Mouse (Mus musculus) liver, embryonic 14.5 days (tissue): ENCODE data around the gene Sigirr. TPM values are rescaled to one million over a fixed set of nuclear protein-coding genes. Genes with fewer than 3 reads are reported as not detected.

Experiments used
- ATAC-seq: fragments of 200-750 bp; cut with Nextera tagmentation; 2 replicates; pipeline ENCODE4 v1.8.0; 2017; ENCODE audit warnings: moderate number of reproducible peaks, mild to moderate bottlenecking, moderate library complexity; ENCODE audit not compliant: insufficient read depth
- DNase-seq, 3 experiments: peaks; one replicate each; pipeline ENCODE4 v3.0.0-alpha.2; 2012 to 2013; ENCODE audit warnings: low read depth in 3 of 3, low spot score in 3 of 3
- H3K27ac ChIP-seq: fragments of 300-500 bp; sonication (generic); 2 replicates; pipeline ENCODE4 v1.5.1; 2014; ENCODE audit warnings: moderate library complexity, mild to moderate bottlenecking, control low read depth, inconsistent platforms
- H3K27me3 ChIP-seq: fragments of 300-500 bp; sonication (generic); 2 replicates; pipeline ENCODE4 v1.6.1; 2014; ENCODE audit warnings: mild to moderate bottlenecking, low read length, moderate library complexity; ENCODE audit not compliant: control insufficient read depth, insufficient read depth
- H3K36me3 ChIP-seq: fragments of 300-500 bp; sonication (generic); replicated peaks from 2 replicates; pipeline ENCODE4 v1.6.1; 2014; ENCODE audit warnings: low read depth; ENCODE audit not compliant: control insufficient read depth, insufficient read depth
- H3K4me1 ChIP-seq, 2 experiments: fragments of 200-500 bp in 1 of 2; fragments of 300-500 bp in 1 of 2; sonication (generic) in 1 of 2; replicated peaks; 2 replicates each; pipeline ENCODE4 v1.6.1; 2012 to 2014; ENCODE audit warnings: antibody characterized with exemption in 1 of 2, inconsistent platforms in 1 of 2, low read length in 1 of 2; ENCODE audit not compliant: control insufficient read depth in 2 of 2, insufficient read depth in 2 of 2
- H3K4me2 ChIP-seq: fragments of 300-500 bp; sonication (generic); 2 replicates; pipeline ENCODE4 v1.6.1; 2014; ENCODE audit warnings: low read depth, mild to moderate bottlenecking, control low read depth, moderate library complexity
- H3K4me3 ChIP-seq, 2 experiments: fragments of 200-500 bp in 1 of 2; fragments of 300-500 bp in 1 of 2; sonication (generic) in 1 of 2; 2 replicates each; pipeline ENCODE4 v1.5.1; 2012 to 2014; ENCODE audit warnings: low read depth in 2 of 2, low read length in 2 of 2, mild to moderate bottlenecking in 2 of 2, control low read depth in 1 of 2, inconsistent platforms in 1 of 2, moderate library complexity in 1 of 2; ENCODE audit not compliant: insufficient read depth in 1 of 2
- H3K9ac ChIP-seq: fragments of 300-500 bp; sonication (generic); replicated peaks from 2 replicates; pipeline ENCODE4 v1.6.1; 2014; ENCODE audit warnings: mild to moderate bottlenecking, control low read depth, moderate library complexity
- H3K9me3 ChIP-seq: fragments of 300-500 bp; sonication (generic); 2 replicates; pipeline ENCODE4 v1.6.1; 2016; ENCODE audit warnings: low read length, mixed read lengths; ENCODE audit not compliant: control insufficient read depth
- CTCF ChIP-seq: IDR thresholded peaks from 2 replicates; pipeline ENCODE4 v1.5.1; 2016; ENCODE audit warnings: antibody characterized with exemption, low read depth, control low read depth
- EP300 ChIP-seq: IDR thresholded peaks from 2 replicates; pipeline ENCODE4 v1.6.1; 2016; ENCODE audit warnings: antibody characterized with exemption, low read depth
- WGBS: fragments of 180-500 bp; shearing (Covaris S2); extraction: QIAGEN DNeasy Blood & Tissue Kit; methylation state at CpG from one replicate; pipeline ENCODE4 v1.1.7; 2014; ENCODE audit not compliant: insufficient replicate concordance; 5-methylcytosine and 5-hydroxymethylcytosine counted together
- polyA plus RNA-seq, 2 experiments: library from polyadenylated mRNA; depleted of rRNA in 1 of 2; stranded (reverse) in 1 of 2; unstranded in 1 of 2; fragments of >200 nt; fragmentation: Nextera tagmentation in 1 of 2; extraction: Ambion mirVana in 1 of 2; gene quantifications; 2 replicates each; pipeline versions ENCODE4 v1.2.1 to v1.2.3; 2012 to 2014

Sigirr gene
- polyA plus RNA-seq, 2 experiments = 9.8 to 18.4 TPM

DNA sequence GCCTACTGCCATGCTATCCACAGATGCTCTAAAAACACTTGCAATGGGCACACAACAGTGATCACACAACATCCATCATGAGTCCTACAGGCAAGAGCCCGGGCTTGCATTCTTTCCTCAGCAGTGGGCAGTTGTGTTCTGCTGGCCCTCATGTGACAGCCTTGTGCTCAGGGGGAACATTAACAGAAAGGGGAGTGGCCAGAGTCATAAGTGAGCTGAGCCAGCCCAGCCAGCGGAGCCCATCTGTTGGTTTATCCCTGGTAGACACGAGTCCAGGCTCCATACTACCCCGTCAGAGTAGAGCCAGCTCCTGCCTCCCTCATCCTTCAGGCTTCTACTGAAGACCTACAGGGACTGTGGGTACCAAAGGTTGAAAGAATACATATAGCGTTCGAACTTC is 6.4 kb downstream of the Sigirr start:
- no peak for ATAC-seq
- Histone ChIP-seq H3K4me2 (peak overlapping the region; percentile 28), H3K4me1 (peaks cover 18 to 27% of the 10 kb centered on the region in 2 experiments), H3K27ac (no peak overlapping the region), H3K4me3 (no peak overlapping the region), H3K27me3 (peaks cover 9% of the 10 kb centered on the region), H3K36me3 (no peaks in the 10 kb centered on the region), H3K9me3 (no peaks in the 10 kb centered on the region), H3K9ac (no peak overlapping the region)
- TF ChIP-seq EP300 (no peak), CTCF (no peak)
- 68% methylated on average over 6 of the region's 6 CpGs for WGBS
- peak in 2 of 3 experiments; percentile 24 to 31 for DNase-seq

DNA sequence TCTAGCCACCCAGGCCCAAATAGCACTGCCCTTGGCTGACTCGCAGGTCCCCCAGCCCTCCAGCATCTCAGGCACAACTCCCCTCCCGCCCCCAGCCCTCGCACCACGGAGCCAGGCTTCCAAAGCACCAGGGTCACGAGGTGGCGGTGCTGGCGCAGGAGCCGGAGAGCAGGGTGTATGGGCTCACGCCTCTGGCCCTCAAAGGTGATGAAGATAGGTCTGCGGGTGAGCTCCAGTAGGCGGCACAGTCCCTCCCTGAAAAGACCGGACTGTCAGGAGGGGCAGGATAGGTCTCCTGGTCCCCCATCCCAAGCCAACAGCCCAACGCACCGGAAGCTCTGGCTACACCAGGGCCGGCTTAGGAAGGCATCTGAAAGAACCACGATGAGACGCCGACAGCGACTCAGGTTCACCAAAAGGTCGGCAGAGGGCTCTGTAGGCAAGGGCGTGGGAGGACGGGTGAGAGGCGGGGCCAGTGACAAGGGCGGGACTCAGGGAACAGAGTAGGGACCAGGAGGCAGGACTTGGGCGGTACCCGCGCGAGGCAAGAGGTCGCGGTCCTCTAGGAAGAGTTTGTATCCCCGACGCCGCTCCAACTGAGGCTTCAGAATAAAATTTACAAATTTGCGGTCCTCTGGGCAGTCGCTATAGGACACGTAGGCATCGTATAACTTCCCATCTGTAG is 8.2 kb downstream of the Sigirr start:
- H3K27me3 ChIP-seq = peaks cover 25% of the 10 kb centered on the region
- H3K9me3 ChIP-seq = no peaks in the 10 kb centered on the region
- no peaks in the 10 kb centered on the region for H3K36me3 ChIP-seq
- no peak overlapping the region for H3K9ac ChIP-seq
- TF ChIP-seq EP300 (no peak), CTCF (peak; percentile 99)
- H3K27ac ChIP-seq = no peak overlapping the region
- WGBS = 15% methylated on average over 37 of the region's 37 CpGs
- DNase-seq (peak; percentile 80 to 88 (median 81)), ATAC-seq (peak; percentile 88)
- H3K4me2 ChIP-seq = peak overlapping the region; percentile 61
- peaks cover 17 to 26% of the 10 kb centered on the region in 2 experiments for H3K4me1 ChIP-seq
- 0 out of 4 replicates have a peak overlapping the region, but pooled peaks of 1 of the 2 experiments have one; percentile 2 for H3K4me3 ChIP-seq

DNA sequence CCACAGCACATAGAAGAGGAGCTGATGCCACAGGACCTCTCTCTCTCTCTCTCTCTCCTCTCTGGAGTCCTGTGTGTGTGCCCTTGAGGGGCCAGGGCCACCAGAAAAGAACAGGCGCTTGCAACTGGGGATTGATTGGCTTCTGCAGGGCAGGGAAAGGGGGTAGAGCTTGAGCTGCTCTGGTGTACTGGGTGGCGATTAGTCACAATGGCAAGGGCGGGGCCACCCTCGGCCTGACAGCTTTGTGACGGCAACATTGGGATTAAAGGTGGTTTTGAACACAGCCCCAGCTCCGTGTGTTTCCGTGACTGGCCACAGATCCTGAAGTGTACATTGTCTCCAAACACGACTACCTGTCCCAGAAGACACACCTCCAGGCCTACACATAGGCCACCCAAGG is 10.1 kb downstream of the Sigirr start:
- no peak for ATAC-seq
- Histone ChIP-seq H3K4me3 (no peak overlapping the region), H3K27ac (no peak overlapping the region), H3K4me1 (peaks cover 8 to 10% of the 10 kb centered on the region in 2 experiments; a peak in 3 of 4 replicates), H3K9me3 (no peaks in the 10 kb centered on the region), H3K27me3 (peaks cover 25% of the 10 kb centered on the region), H3K9ac (no peak overlapping the region), H3K4me2 (no peak overlapping the region), H3K36me3 (no peaks in the 10 kb centered on the region)
- WGBS = 60% methylated on average over 8 of the region's 8 CpGs
- TF ChIP-seq CTCF (no peak), EP300 (no peak)
- DNase-seq = no peak

DNA sequence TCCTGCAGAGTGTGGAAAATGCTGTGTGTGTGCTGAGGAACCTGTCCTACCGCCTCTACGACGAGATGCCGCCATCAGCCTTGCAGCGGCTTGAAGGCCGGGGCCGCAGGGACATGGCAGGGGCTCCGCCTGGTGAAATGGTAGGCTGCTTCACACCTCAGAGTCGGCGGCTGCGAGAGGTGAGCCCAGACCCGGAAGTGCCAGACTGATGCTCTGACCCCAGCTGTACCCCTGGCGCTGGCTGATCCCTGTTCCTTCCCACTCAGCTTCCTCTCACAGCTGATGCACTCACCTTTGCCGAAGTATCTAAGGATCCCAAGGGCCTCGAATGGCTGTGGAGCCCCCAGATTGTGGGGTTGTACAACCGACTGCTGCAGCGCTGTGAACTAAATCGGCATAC is 11.9 kb downstream of the Sigirr start:
- Histone ChIP-seq H3K9me3 (no peaks in the 10 kb centered on the region), H3K27me3 (peaks cover 25% of the 10 kb centered on the region), H3K27ac (no peak overlapping the region), H3K4me2 (no peak overlapping the region), H3K4me1 (peaks cover 8 to 10% of the 10 kb centered on the region in 2 experiments; a peak in 3 of 4 replicates), H3K4me3 (no peak overlapping the region), H3K36me3 (no peaks in the 10 kb centered on the region), H3K9ac (no peak overlapping the region)
- no peak for TF ChIP-seq EP300
- TF ChIP-seq CTCF = no peak
- ATAC-seq (no peak), DNase-seq (no peak)
- 9% methylated on average over 18 of the region's 18 CpGs for WGBS

DNA sequence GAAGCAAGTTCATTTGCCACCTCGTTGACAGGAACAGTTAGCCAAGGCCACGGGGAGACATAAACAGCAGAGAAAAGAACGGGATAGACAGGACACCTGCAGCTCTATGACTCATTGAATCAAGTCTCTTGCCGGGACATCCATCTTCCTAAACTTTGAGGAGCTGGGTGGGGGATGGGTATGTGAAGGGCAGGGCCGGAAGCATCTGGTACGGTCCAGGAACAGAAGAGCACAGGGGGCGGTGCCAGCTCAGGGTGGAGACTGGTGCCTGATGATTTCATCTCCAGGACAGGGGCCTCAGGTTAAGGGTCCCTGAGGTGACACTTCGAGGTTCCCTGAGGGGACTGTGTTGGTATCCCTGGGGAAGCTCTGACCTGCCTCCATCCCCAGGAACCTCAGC is 12.5 kb downstream of the Sigirr start:
- no peak overlapping the region for H3K4me3 ChIP-seq
- H3K9me3 ChIP-seq = no peaks in the 10 kb centered on the region
- ATAC-seq = no peak
- H3K27ac ChIP-seq = no peak overlapping the region
- H3K36me3 ChIP-seq = no peaks in the 10 kb centered on the region
- no peak for TF ChIP-seq CTCF
- no peak for TF ChIP-seq EP300
- no peak overlapping the region for H3K9ac ChIP-seq
- 16% methylated on average over 8 of the region's 8 CpGs for WGBS
- peaks cover 25% of the 10 kb centered on the region for H3K27me3 ChIP-seq
- H3K4me2 ChIP-seq = no peak overlapping the region
- DNase-seq = no peak
- peaks cover 7% of the 10 kb centered on the region in 2 experiments; a peak in 3 of 4 replicates for H3K4me1 ChIP-seq
